Comparison of ENCODE assay signal across 8 mouse cellular contexts in genomic region chr7:39518362-39518761, GRCm38 (mm10). TPM values are rescaled to one million over a fixed set of nuclear protein-coding genes. Genes with fewer than 3 reads are reported as not detected.
DNase-seq lines count a peak whose midpoint lies in the region; ATAC-seq and TF ChIP-seq lines count a peak whose summit lies in the region.

No protein-coding gene starts in this region.

- H3K27me3 ChIP-seq in heart, embryonic 13.5 days (replicated peaks), result no peaks in the 10 kb centered on the region
- H3K27me3 ChIP-seq in kidney, postnatal 0 days (ENCODE audit: insufficient read depth, low read length), result no peaks in the 10 kb centered on the region
- no peaks in the 10 kb centered on the region for H3K27me3 ChIP-seq in lung, embryonic 14.5 days (ENCODE audit: insufficient read depth, low read length)

- H3K4me2 ChIP-seq in heart, embryonic 13.5 days, result peak overlapping the region; percentile 74
- peak overlapping the region; percentile 72 for H3K4me2 ChIP-seq in kidney, postnatal 0 days (ENCODE audit: low read length)
- H3K4me2 ChIP-seq in lung, embryonic 14.5 days, result peak overlapping the region; percentile 61

- H3K4me1 ChIP-seq in heart, embryonic 13.5 days, result peaks cover 6% of the 10 kb centered on the region; the same call in 1 of the 2 replicates
- no peaks in the 10 kb centered on the region for H3K4me1 ChIP-seq in kidney, postnatal 0 days (replicated peaks; ENCODE audit: insufficient read depth, low read length)
- no peaks in the 10 kb centered on the region for H3K4me1 ChIP-seq in lung, embryonic 14.5 days (ENCODE audit: insufficient read depth)

- H3K4me3 ChIP-seq in heart, embryonic 13.5 days, result peak overlapping the region; percentile 74
- H3K4me3 ChIP-seq in kidney, postnatal 0 days (replicated peaks; ENCODE audit: low read depth, low read length), result peak overlapping the region; percentile 48; the same call in 1 of the 2 replicates
- peak overlapping the region; percentile 57 for H3K4me3 ChIP-seq in lung, embryonic 14.5 days (ENCODE audit: low read depth, low read length)

- peaks cover 6% of the 10 kb centered on the region; the same call in 1 of the 2 replicates for H3K9me3 ChIP-seq in heart, embryonic 13.5 days
- H3K9me3 ChIP-seq in kidney, postnatal 0 days (replicated peaks; ENCODE audit: low read length), result no peaks in the 10 kb centered on the region
- no peaks in the 10 kb centered on the region for H3K9me3 ChIP-seq in lung, embryonic 14.5 days (ENCODE audit: low read depth, low read length)

- DNase-seq in ovary, postnatal 36 days (ENCODE audit: low spot score), result peak; percentile 24
- no peak for DNase-seq in ovary, adult 18-20 months (ENCODE audit: low spot score)
- peak; percentile 24 to 35 for DNase-seq in cerebellum, postnatal 10 days
- DNase-seq in kidney, postnatal 0 days (ENCODE audit: low spot score), result peak; percentile 40
- DNase-seq in lung, embryonic 14.5 days, result peak; percentile 45
- peak; percentile 5 for DNase-seq in right cerebral cortex, postnatal 25 days

- H3K9ac ChIP-seq in heart, embryonic 13.5 days, result peak overlapping the region; percentile 66
- 0 out of 2 replicates have a peak overlapping the region, but pooled peaks have one; percentile 19 for H3K9ac ChIP-seq in kidney, postnatal 0 days (ENCODE audit: low read depth, low read length)
- no peak overlapping the region for H3K9ac ChIP-seq in lung, embryonic 14.5 days

- H3K36me3 ChIP-seq in heart, embryonic 13.5 days, result 0 out of 2 replicates have a peak, but pooled peaks cover 4% of the 10 kb centered on the region
- no peaks in the 10 kb centered on the region for H3K36me3 ChIP-seq in kidney, postnatal 0 days (ENCODE audit: insufficient read depth, low read length)
- H3K36me3 ChIP-seq in lung, embryonic 14.5 days (ENCODE audit: insufficient read depth), result no peaks in the 10 kb centered on the region

- TF ChIP-seq CTCF in kidney, postnatal 0 days (IDR thresholded peaks at IDR 0.05; ENCODE audit: low read depth), result no peak
- TF ChIP-seq CTCF in lung, embryonic 14.5 days (IDR thresholded peaks at IDR 0.05; ENCODE audit: low read depth), result no peak

- 68% methylated on average over 12 of the region's 12 CpGs for WGBS in heart, embryonic 13.5 days
- WGBS in kidney, postnatal 0 days, result 83% methylated on average over 12 of the region's 12 CpGs
- WGBS in lung, embryonic 14.5 days, result 81% methylated on average over 12 of the region's 12 CpGs

- ATAC-seq in heart, embryonic 13.5 days (ENCODE audit: extremely low read depth, insufficient number of reproducible peaks, low FRiP score, low TSS enrichment), result no peak
- no peak for ATAC-seq in kidney, postnatal 0 days (replicated peaks; ENCODE audit: low FRiP score, low read depth)
- ATAC-seq in lung, embryonic 14.5 days (ENCODE audit: insufficient read depth), result peak; percentile 33; the same call in 1 of the 2 replicates
- ATAC-seq in megakaryocyte progenitor cell, adult 5-6 weeks (replicated peaks; ENCODE audit: poor library complexity), result no peak

- peak overlapping the region; percentile 56 for H3K27ac ChIP-seq in heart, embryonic 13.5 days (replicated peaks)
- no peak overlapping the region for H3K27ac ChIP-seq in kidney, postnatal 0 days
- H3K27ac ChIP-seq in lung, embryonic 14.5 days (ENCODE audit: low read depth), result no peak overlapping the region

RNA-seq across cellular contexts. Expression of gene Zfp619, which starts 0.8 kb away (rescaled TPM):
- polyA plus RNA-seq in heart, embryonic 13.5 days (2015; fragmentation: Nextera tagmentation; extraction: Ambion mirVana), result 1.2 TPM in 2 replicates
- 1.3 and 1.4 TPM in 2 replicates for polyA plus RNA-seq in kidney, postnatal 0 days (2015; fragmentation: Nextera tagmentation; extraction: Ambion mirVana)
- 3.0 and 4.1 TPM in 2 replicates for polyA plus RNA-seq in lung, embryonic 14.5 days (2014; fragmentation: Nextera tagmentation; extraction: Ambion mirVana)
- total RNA-seq in megakaryocyte progenitor cell, adult 5-6 weeks (2015), result 3.8 and 3.9 TPM in 2 replicates
- total RNA-seq in megakaryocyte progenitor cell, adult 5-6 weeks (2017), result 2.4 and 3.1 TPM in 2 replicates
